Mouse (Mus musculus) midbrain, postnatal 0 days (tissue): ENCODE data around the gene 5730480H06Rik. TPM values are rescaled to one million over a fixed set of nuclear protein-coding genes. Genes with fewer than 3 reads are reported as not detected.

Experiments
- ATAC-seq: fragments of 200-750 bp; cut with Nextera tagmentation; 2 replicates; pipeline ENCODE4 v1.8.0; 2017; ENCODE audit warnings: moderate number of reproducible peaks, mild to moderate bottlenecking, moderate TSS enrichment, moderate library complexity; ENCODE audit not compliant: low FRiP score
- DNase-seq: peaks from one replicate; pipeline ENCODE4 v3.0.0-alpha.2; 2015; ENCODE audit warnings: low spot score
- H3K27ac ChIP-seq: fragments of 300-500 bp; sonication (generic); 2 replicates; pipeline ENCODE4 v1.5.1; 2014; ENCODE audit warnings: low read depth, mild to moderate bottlenecking, low read length, mixed read lengths
- H3K27me3 ChIP-seq: fragments of 300-500 bp; sonication (generic); 2 replicates; pipeline ENCODE4 v1.6.1; 2014; ENCODE audit warnings: low read length, control low read depth, mixed read lengths; ENCODE audit not compliant: insufficient read depth
- H3K36me3 ChIP-seq: fragments of 300-500 bp; sonication (generic); 2 replicates; pipeline ENCODE4 v1.6.1; 2014; ENCODE audit warnings: low read length, control low read depth, mixed read lengths; ENCODE audit not compliant: insufficient read depth
- H3K4me1 ChIP-seq: fragments of 300-500 bp; sonication (generic); 2 replicates; pipeline ENCODE4 v1.6.1; 2014; ENCODE audit warnings: mild to moderate bottlenecking, control low read depth, antibody characterized with exemption, low read length, mixed read lengths; ENCODE audit not compliant: insufficient read depth
- H3K4me2 ChIP-seq: fragments of 300-500 bp; sonication (generic); 2 replicates; pipeline ENCODE4 v1.6.1; 2014; ENCODE audit warnings: low read depth, mild to moderate bottlenecking, low read length, mixed read lengths; ENCODE audit not compliant: poor library complexity, severe bottlenecking
- H3K4me3 ChIP-seq: fragments of 300-500 bp; sonication (generic); 2 replicates; pipeline ENCODE4 v1.5.1; 2014; ENCODE audit warnings: low read depth, mild to moderate bottlenecking, low read length, moderate library complexity
- H3K9ac ChIP-seq: fragments of 300-500 bp; sonication (generic); replicated peaks from 2 replicates; pipeline ENCODE4 v1.6.1; 2014; ENCODE audit warnings: mild to moderate bottlenecking, low read length, moderate library complexity, mixed read lengths; ENCODE audit not compliant: poor library complexity, severe bottlenecking
- H3K9me3 ChIP-seq: fragments of 300-500 bp; sonication (generic); 2 replicates; pipeline ENCODE4 v1.6.1; 2016; ENCODE audit warnings: low read length, control low read depth
- CTCF ChIP-seq: IDR thresholded peaks from 2 replicates; pipeline ENCODE4 v1.5.1; 2016; ENCODE audit warnings: antibody characterized with exemption, mild to moderate bottlenecking
- WGBS: fragments of 180-500 bp; shearing (Covaris S2); extraction: QIAGEN DNeasy Blood & Tissue Kit; methylation state at CpG from one replicate; pipeline ENCODE4 v1.1.7; 2014; 5-methylcytosine and 5-hydroxymethylcytosine counted together
- polyA plus RNA-seq: library from polyadenylated mRNA; unstranded; fragments of >200 nt; fragmentation: Nextera tagmentation; extraction: Ambion mirVana; gene quantifications from 2 replicates; pipeline ENCODE4 v1.2.1, GENCODE M21; 2015
- total RNA-seq: library from RNA; depleted of rRNA; stranded (reverse); fragments of >200 nt; gene quantifications from 2 replicates; pipeline ENCODE4 v1.2.3, GENCODE M21; 2014

Gene 5730480H06Rik
- total and polyA plus RNA-seq, 2 experiments from 2014 or later = 6.0 to 15.9 TPM

DNA sequence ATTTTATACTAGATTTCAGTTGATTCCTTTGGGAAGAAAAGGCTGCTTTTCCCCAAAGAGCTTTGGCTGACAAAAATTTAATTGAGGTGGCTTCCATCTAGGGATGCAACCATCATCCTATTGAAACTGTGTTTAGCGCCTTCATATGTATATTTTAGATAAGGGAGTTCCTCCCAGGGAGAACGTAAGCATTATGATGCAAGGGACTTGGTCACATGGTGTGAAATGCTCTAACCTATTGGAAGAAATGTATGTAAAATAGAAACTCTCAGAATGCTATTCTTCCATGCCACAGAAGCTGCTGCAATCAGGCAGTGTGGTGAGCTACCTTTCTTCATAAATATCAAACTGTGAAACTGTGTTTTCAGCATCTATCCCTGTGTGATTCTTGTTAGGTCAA is 3.1 kb downstream of the 5730480H06Rik start:
- Histone ChIP-seq H3K9me3 (no peaks in the 10 kb centered on the region), H3K4me3 (no peak overlapping the region), H3K27me3 (no peaks in the 10 kb centered on the region), H3K36me3 (no peaks in the 10 kb centered on the region), H3K27ac (no peak overlapping the region), H3K9ac (no peak overlapping the region), H3K4me1 (no peaks in the 10 kb centered on the region), H3K4me2 (no peak overlapping the region)
- TF ChIP-seq CTCF = no peak
- no peak for DNase-seq
- no peak for ATAC-seq
- 89% methylated on average over 2 of the region's 2 CpGs for WGBS

DNA sequence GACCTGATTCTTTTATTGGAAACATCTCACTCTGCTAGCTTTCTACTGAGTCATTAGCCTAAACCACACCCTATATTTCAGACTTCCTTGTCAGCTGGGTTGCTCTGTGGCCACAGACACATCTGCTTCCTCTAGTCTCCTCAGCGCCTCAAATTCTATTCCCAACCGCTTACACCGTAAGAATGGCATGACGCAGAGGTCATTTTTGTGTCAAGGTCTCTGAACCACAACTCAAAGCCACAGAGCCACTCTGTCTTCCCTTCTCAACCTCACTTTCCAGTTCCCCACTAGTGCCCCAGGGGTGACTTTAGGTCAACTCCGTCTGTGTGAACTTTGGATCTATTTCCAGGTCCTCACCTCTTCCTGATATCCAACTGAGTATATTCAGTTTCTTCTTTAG is 3.7 kb downstream of the 5730480H06Rik start:
- no peak for DNase-seq
- Histone ChIP-seq H3K9ac (no peak overlapping the region), H3K36me3 (no peaks in the 10 kb centered on the region), H3K27me3 (no peaks in the 10 kb centered on the region), H3K4me1 (no peaks in the 10 kb centered on the region), H3K27ac (no peak overlapping the region), H3K4me2 (no peak overlapping the region), H3K9me3 (no peaks in the 10 kb centered on the region), H3K4me3 (no peak overlapping the region)
- TF ChIP-seq CTCF = no peak
- 76% methylated on average over 5 of the region's 5 CpGs for WGBS
- no peak for ATAC-seq

DNA sequence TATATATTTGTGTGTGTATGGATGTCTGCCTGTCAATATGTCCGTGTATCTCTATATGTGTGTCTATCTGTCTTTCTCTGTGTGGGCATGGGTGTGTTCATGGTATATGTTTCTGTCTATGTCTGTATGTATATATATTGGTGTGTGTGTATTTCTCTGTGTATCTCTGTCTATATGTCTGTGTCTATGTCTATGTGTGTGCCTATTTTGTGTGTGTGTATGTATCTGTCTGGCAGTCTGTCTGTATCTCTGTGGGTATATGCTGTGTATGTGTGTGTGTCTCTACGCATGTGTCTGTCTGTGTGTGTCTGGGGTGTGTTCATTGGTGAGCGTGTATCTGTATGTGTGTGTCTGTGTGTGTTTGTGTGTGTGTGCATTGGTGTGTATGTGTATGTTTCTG is 5.7 kb downstream of the 5730480H06Rik start:
- no peak overlapping the region for H3K27ac ChIP-seq
- no peak for ATAC-seq
- H3K27me3 ChIP-seq = no peaks in the 10 kb centered on the region
- H3K9ac ChIP-seq = no peak overlapping the region
- no peak for TF ChIP-seq CTCF
- DNase-seq = no peak
- no peak overlapping the region for H3K4me3 ChIP-seq
- 92% methylated on average over 3 of the region's 3 CpGs for WGBS
- no peaks in the 10 kb centered on the region for H3K9me3 ChIP-seq
- no peaks in the 10 kb centered on the region for H3K4me1 ChIP-seq
- H3K36me3 ChIP-seq = no peaks in the 10 kb centered on the region
- H3K4me2 ChIP-seq = no peak overlapping the region

DNA sequence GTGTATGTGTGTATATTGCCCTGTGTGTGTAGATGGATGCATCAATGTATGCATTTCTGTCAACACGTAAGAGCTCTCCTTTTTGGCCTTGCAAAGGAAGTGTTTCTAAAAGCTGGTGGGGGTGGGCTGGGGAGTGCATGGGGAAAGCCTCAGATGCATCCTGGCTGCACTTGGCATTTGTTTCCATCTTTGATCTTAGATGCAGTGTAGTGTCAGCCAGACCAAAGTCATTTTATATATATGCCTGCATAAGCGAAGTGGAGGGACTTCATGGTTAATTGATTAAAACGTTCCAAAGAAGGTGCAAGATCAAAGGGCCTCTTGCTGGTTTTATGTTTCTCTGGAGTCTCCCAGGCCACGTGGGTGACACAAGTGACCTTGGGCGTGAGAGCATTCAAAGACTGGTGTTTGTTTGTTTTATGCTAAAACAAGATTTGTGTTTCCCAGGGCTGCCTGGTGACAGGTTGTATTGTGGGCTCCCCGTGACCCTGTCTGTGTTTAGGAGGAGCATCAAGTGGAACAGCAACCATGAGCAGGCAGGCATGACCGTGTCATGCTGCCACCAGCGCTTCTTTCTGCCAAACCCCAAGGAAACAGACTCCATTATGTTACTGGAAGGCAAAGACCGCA is 6.2 kb downstream of the 5730480H06Rik start:
- Histone ChIP-seq H3K4me2 (no peak overlapping the region), H3K9me3 (no peaks in the 10 kb centered on the region), H3K27ac (no peak overlapping the region), H3K4me1 (no peaks in the 10 kb centered on the region), H3K27me3 (no peaks in the 10 kb centered on the region), H3K9ac (no peak overlapping the region), H3K36me3 (no peaks in the 10 kb centered on the region), H3K4me3 (no peak overlapping the region)
- no peak for TF ChIP-seq CTCF
- DNase-seq (no peak), ATAC-seq (peak; percentile 47; the same call in 1 of the 2 replicates)
- WGBS = 7% methylated on average over 9 of the region's 9 CpGs

DNA sequence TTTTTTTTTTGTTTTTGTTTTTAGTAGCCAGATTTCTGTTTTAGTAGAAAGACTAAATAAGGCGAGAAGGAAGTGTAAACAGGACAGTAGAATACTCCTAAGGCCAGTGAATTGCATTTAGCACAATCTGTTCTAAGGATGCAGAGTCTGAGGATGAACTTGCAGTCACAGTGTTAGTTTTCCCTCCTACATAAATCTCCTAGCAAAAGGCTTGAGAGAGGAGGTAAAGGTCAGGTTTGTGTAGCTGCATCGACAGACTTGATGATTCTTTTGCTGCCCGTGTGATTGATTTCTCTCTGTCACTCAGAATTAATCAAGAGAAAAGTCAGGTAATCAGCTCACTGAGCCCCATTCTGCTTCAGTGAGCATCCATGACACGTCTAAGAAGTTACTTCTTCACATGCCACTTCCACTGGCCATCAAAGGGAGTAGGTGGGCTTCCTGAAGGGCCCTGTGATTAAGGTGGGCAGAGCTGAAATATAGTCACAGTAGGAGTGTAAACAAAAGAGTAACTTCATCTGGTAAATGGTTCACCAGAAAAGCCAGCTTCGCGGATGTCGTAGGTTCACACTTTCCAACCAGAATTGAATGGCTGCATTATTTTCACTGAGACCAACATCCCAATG is 13.2 kb downstream of the 5730480H06Rik start:
- Histone ChIP-seq H3K9ac (no peak overlapping the region), H3K27ac (no peak overlapping the region), H3K4me1 (no peaks in the 10 kb centered on the region), H3K4me3 (no peak overlapping the region), H3K27me3 (no peaks in the 10 kb centered on the region), H3K9me3 (no peaks in the 10 kb centered on the region), H3K36me3 (no peaks in the 10 kb centered on the region), H3K4me2 (no peak overlapping the region)
- TF ChIP-seq CTCF = no peak
- 46% methylated on average over 7 of the region's 7 CpGs for WGBS
- no peak for DNase-seq
- ATAC-seq = no peak

DNA sequence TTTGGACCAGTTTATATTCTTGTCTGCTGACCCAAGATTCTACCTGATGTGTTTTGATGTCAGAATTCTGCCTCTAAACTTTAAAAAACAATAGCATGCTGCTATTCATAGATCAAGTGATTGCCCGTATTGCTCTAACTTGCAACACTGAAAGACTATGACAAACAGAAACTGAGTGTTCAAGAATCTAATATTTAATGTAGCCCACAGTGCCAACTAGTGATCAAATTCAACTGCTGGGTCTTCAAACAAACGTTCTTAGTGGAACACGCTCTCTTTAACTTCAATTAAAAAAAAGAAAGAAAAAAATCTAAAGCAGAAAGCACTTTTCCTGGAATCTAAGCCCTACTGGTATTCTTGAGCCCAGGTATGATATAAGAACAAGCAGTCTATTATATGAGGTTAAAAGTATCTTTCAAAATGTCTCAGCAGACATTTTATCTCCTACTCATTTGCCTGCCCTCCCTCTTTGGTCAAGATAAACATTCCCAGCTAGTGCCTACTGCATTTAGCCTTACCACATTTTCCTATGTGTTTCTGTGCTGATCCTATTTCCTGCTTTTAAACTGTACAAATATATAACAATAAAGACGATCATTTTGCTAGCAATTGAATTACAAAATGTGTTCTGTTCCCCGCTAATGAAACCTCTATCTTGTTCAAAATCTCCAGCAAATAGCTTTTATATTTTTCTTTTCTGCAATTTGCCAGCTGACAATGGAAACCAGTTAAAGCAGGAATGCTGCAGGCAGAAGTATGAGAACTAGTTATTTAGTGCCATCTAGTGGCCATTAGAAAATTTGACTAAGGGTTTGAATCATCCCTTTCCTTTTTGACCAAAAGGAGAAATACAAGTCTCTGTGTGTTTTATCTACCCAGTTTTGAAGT is 17.6 kb downstream of the 5730480H06Rik start:
- DNase-seq = peak; percentile 86
- H3K4me1 ChIP-seq = no peaks in the 10 kb centered on the region
- no peak overlapping the region for H3K9ac ChIP-seq
- H3K27me3 ChIP-seq = no peaks in the 10 kb centered on the region
- H3K9me3 ChIP-seq = no peaks in the 10 kb centered on the region
- peak; percentile 88 for ATAC-seq
- H3K4me2 ChIP-seq = no peak overlapping the region
- H3K27ac ChIP-seq = peak overlapping the region; percentile 55
- TF ChIP-seq CTCF = peak; percentile 79
- WGBS = 43% methylated on average over 5 of the region's 5 CpGs
- H3K36me3 ChIP-seq = no peaks in the 10 kb centered on the region
- H3K4me3 ChIP-seq = no peak overlapping the region
